Mouse (Mus musculus) cerebral cortex, adult 2 months (tissue): ENCODE measurements around the gene Mtnr1a.

Source experiments
- WGBS: fragments of 180-500 bp; shearing (Covaris S2); methylation state at CpG from one replicate; pipeline ENCODE4 v1.1.7; 2018; 5-methylcytosine and 5-hydroxymethylcytosine counted together

Mtnr1a gene

DNA sequence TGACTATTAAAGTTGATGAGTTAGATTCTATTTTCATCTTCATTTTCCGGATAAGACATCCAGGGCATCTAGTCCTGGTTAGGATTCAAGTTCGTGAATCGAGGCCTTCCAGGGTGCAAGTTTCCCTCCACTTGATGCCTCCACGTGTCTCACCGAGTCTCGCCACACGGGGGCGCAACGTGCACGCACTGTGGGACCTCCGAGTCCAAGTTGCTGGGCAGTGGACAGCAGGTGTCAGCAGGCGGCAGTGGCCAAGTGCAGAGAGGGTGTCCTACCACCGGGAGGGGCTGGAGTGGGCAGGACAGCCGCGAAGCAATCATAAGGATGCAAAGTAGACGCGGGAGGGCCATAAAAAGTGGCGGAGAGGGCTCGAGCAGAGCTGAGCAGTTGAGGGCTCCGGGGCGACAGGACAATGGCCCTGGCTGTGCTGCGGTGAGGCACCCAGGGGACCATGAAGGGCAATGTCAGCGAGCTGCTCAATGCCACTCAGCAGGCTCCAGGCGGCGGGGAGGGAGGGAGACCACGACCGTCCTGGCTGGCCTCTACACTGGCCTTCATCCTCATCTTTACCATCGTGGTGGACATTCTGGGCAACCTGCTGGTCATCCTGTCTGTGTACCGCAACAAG, at the start of gene Mtnr1a:
Gene Mtnr1a, plus strand, starts transcription at position 379 of the 628 bp plus-strand sequence.
- 9% methylated on average over 29 of the region's 29 CpGs for WGBS

DNA sequence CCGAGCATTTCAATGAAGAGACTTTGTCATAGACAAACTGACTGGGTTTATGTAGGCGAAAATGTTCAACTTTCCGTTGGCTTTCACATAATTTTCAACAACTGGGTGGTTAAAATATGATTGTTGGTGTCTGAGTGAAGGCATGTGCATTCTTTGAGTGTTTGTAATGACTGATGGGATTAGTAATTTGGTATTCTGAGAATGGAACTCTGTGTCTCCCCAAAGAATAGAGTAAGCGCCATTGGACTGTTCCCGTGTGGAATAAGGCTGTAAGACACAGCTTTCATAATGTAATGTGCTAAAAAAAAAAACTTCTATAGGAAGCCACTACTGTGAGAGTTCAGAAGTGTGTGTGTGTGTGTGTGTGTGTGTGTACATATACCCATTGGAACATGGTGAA, 49.7 kb upstream of the Mtnr1a start:
- WGBS = 80% methylated on average over 5 of the region's 5 CpGs

DNA sequence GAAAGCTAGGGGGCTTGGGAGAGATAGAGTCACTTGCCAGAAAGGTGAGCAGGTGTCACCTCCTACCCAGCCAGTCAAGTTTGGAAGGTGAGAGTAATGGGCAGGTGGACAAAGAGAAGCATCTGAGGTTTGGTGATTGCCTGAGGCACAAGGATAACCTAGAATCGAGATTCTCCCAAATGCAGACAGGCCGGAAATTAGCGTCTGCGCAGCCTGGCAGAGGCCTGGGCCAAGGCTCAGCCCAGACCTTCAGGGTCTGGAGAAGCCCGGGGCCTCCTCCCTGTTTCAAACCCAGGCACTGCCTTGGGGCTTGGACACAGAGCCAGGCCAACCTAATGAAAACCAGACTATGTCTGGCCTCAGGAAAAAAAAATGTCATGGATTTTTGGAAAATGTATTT, 47.8 kb upstream of the Mtnr1a start:
- 94% methylated on average over 5 of the region's 5 CpGs for WGBS

DNA sequence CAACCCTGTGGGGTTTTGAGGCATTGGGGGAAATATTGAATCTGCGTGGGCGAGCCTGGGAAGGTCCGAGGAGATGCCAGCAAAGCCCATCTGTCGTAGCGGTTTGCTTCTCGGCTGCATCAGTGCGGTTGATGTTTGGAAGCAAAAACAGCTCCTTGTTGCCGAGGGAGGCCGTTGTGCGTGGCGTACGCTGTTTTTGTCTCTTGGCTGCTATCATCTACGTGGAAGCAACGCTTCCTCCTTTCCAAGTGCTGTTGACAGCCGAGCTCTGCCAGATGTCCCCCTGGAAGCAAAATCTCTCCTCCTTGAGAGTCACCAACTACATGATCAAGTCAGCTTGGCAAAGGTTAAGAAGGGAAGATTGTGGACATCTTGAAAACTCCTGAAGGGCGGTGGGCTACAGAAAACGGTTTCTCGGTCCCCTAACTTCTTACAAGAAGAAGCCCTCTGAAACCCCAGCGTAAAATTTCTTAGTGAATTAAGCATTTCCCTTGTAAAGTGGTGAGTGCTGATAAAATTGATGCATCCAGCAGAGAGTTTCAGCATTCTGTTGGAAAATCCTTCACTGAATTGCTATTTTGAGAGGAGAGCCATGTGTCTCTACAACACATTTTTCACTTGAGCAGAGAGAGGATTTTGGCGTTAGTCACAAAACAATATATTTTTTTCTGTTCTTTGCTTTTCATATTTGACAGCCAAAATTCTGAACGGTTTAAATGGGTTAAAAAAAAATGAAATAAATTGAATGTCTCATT, 46.8 kb upstream of the Mtnr1a start:
- WGBS = 47% methylated on average over 21 of the region's 21 CpGs

DNA sequence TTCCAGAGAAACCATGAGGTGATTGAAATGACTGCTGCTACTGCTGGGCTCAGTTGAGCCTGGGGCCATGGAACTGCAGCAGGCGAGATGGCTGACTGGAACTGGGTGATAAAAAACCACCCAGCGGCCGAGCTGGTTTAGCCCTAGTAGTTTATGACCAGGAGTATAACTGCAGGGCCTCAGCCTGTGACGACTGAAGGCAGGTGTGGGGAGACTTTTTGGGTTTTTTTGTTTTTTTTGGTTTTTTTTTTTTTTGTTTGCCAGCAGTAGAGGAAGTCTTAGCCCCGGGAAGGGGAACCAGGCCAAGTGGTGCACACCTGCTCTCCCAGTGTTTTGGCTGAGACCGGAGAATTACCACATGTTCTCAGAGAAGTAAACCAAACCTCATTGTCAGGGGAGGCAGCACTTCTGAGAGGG, 40.8 kb upstream of the Mtnr1a start:
- 73% methylated on average over 6 of the region's 6 CpGs for WGBS

DNA sequence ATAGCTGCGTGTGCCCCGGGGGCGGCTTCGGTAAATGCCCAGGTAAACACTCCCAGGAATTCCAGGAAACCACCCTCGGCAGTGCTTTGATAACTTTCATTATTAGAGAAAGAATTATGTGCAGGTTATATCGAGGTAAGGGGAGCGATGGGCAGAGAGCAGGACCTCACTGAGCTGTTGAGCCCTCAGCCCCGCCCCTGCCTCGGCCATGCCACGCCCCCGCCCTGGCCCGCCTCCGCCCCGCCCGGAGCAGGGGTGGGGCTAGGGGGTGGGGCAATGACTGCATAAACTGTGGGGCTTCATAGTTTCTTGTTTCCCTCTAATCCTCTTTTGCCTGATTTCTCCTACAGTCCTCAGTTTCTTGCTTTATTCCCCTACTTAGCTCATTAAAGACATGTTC, 30.6 kb upstream of the Mtnr1a start:
- WGBS = 88% methylated on average over 15 of the region's 15 CpGs

DNA sequence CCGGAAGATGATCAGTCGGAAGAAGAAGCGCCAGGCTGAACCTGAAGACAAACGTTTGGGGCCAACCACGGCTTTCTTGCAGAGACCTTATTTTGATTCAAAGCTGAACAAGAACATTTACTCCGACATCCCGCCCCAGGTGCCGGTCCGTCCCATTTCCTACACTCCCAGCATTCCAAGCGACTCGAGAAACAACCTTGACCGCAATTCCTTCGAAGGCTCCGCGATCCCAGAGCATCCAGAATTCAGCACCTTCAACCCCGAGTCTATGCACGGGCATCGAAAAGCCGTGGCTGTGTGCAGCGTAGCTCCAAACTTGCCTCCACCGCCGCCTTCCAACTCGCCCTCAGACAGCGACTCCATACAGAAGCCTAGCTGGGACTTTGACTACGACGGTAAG, 24.8 kb upstream of the Mtnr1a start:
- 97% methylated on average over 26 of the region's 26 CpGs for whole genome bisulfite sequencing

DNA sequence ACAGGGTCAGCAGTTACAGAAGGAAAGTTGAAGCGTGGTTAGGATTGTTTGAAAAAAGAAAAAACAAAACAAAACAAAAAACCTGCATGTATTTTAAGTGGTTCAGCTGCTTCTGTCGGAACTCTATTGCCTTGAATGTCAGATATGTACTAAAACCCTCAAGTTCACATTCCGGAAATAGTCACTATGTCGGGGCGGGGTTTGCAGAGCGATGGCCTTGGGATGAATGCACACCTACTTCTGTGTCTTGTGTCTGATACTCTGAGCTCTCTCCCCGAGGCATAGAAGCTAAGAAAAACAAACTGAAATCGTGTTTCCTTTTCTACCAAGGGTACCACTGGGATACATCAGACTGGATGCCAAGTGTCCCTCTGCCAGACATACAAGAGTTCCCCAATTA, 18.5 kb upstream of the Mtnr1a start:
- 82% methylated on average over 8 of the region's 8 CpGs for WGBS

DNA sequence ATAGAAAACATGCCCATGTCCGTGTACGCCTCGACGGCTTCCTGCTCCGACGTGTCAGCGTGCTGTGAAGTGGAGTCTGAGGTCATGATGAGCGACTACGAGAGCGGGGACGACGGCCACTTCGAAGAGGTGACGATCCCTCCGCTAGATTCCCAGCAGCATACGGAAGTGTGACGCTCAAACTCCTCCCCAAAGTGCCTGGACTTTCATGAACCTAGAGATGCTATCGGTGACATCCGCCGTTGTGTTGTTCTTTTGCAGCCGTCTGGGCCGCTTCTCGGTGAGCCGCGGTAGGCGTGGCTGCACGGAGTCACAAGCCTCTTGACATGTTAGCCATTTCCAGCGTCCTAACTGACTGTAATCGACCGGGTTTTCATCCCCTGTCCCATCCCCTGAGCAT, 17.7 kb upstream of the Mtnr1a start:
- 96% methylated on average over 30 of the region's 30 CpGs for WGBS

DNA sequence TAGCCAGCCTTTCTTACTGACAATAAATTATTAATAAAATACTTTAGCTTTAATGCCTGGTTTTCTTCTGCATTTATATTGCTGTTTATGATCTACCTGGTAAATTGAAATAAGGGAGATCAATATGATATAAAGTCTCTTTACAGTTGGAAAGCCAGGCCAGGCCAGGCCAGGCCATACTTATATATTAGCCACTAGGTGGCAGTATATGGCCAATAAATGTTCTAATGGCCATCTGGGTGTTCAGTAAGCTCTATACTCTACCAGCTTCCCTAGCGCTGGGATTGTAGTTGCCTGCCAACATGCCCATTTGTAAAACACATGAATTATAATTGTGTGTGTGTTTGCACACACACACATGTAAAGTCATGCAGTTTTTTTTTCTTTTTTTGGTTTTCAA, 16.7 kb upstream of the Mtnr1a start:
- WGBS = 60% methylated on average over 1 of the region's 1 CpGs

DNA sequence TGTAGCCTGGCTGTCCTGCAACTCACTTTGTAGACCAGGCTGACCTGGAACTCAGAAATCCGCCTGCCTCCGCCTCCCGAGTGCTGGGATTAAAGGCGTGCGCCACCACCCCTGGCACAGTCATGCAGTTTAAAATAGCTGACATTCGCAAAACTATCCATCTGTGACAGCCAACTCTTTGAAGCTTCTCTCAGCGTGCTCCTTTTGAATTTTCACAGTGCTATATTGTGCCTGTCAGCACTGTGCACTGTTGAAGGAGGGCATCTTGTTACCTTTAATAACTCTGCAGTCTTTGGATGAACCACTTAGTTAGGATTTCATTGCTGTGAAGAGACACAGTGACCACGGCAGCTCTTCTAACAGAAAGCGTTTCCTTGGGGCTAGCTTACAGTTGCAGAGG, 16.3 kb upstream of the Mtnr1a start:
- 55% methylated on average over 9 of the region's 9 CpGs for WGBS

DNA sequence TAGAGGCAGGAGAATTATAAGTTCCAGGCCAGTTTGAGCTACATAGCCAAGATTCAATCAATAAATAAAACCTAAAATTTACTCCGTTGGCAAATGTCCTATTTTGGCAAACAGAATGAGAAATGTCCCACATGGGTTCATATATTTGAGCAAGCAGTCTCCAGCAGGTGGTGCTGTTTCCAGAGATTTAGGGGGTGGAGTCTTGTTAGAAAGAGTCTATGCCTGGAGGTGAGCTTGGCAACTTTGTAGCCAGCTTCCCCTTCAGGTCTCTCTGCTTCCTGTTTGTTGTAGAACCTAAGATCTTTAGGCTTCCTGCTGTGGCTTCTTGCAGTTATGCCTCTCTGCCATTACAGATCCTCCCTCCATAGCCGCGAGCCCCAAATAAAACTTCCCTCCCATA, 13.4 kb upstream of the Mtnr1a start:
- 76% methylated on average over 3 of the region's 3 CpGs for WGBS

DNA sequence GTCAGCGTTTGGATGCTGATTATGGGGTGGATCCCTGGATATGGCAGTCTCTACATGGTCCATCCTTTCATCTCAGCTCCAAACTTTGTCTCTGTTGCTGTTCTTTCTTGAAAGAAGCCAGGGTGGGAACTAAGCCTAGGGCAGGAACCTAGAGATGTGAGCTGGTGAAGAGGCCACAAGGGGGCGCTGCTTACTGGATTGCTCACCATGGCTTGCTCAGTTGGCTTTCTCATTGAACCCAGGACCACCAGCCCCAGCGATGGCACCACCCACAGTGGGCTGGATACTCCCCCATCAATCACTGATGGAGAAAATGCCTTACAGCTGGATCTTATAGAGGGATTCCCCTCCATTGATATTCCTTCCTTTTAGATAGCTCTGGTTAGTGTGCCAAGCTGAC, 12.1 kb upstream of the Mtnr1a start:
- WGBS = 36% methylated on average over 3 of the region's 3 CpGs

DNA sequence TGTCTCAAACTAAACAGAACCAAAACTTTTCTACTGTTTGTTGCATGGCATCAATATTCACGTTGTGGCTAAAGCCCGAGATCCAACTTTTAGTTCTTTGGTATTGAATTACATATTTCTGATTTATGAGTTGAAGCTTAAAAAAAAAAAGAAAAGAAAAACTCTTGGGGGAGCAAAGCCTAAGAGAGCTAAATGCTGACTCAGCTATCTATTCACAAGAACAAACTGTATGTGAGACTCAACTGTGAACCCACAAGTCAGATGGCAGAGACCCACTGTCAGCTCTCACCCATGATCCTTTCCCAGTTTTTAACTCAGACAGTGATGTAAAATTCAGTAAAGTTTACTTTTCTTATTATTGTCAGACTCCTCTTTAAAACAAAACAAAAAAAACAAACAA, 8.9 kb upstream of the Mtnr1a start:
- 89% methylated on average over 2 of the region's 2 CpGs for WGBS

DNA sequence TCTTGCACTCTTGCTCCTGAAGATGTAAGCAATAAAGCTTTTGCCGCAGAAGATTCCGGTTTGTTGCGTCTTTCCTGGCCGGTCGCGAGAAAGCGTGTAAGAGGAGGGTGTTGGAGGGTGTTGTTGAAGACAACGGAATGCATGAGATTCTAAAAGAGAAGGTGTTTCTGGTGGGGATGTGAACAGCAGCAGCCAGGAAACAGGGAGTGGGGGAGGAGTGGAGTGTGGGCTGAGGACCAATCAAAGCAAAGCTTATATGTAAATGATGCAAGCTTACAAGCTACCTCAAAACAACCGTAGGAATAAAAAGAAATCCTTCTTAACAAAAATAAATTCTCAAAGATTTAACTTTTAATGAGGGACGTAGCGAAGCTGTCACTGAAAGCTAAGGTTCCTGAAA, 6.6 kb upstream of the Mtnr1a start:
- WGBS = 74% methylated on average over 11 of the region's 11 CpGs

DNA sequence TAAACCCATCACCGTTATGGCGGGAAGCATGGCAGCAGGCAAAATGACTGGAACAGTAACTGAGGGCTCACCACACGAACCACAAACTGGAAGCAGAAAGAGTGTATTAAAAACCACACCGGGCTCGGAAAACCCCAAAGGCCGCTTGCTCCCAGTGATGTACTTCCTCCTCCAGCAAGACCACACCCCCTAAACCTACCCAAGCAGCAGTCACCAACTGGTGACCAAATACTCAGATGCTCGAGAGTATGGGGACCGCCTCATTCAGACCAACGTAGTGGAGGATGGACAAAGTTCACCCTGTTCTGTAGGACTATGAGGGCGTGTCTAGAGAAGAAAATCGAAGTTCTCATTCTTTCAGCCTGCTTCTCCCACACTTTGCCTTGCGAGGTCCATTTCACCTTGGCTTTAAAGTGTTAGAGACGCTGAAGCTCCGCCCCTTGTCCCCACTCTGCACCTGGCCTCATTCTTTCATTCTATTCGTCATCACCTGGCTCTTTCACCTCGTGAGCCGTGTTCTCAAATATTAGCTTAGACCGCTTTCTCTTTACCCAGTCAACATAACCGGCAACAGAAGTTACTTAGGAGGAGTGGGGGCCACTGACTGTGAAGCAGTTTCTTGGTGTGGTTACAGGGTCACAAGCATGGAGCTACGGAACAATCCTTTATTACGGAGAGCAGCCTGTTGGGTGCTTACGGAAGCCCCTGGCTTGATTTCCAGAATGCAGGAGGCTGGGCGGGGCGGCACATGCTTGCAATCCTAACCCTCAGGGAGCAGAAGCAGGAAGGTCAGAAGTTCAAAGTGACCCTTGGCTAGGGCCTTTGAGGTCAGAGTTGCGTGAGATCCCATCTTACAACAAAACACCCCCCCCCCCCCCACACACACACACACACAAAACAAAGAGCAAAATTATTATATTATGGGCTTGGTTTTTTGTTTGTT, 5.7 kb upstream of the Mtnr1a start:
- 85% methylated on average over 25 of the region's 25 CpGs for WGBS

DNA sequence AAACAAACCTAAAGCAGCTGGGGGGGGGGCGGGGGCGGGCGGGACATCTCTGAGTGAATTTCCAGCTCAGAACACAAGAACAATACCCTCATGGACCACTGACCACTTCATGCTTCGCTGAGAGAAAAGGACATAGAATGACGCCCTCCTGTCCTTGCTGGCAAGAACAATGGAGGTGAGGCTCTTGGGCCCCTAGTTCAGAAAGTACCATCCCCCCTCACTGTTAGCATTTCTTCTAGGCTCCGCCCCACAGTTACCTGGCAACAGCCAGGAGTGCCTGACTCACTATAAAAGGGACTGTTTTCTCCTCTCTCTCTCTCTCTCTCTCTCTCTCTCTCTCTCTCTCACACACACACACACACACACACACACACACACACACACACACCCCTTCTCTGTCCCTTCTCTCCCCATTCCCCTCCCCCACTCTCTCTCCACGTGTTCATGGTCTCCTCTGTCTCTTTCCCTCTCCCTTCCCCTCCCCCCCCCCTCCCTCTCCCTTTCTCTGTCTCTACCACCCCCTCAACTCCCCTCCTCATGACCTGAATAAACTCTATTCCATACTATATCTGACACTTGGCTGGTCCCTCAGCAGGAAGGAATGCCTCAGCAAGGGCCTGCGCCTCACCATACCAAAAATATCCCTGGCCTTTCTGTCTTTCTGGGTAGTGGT, 4.6 kb upstream of the Mtnr1a start:
- WGBS = 28% methylated on average over 8 of the region's 8 CpGs

DNA sequence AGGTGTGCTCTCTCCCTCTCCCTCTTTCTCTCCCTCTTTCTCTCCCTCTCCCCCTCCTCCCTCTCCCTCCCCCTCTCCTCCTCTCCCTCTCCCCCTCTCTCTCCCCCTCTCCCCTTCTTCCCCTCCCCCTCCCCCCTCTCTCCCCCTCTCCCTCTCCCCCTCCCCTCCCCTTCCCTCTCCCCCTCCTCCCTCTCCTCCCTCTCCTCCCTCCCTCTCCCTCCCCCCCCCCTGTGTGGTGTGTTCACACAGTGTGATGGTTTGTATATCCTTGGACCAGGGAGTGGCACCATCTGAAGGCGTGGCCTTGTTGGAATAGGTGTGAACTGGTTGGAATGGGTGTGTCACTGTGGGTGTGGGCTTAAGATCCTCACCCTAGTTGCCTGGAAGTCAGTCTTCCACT, 3.5 kb upstream of the Mtnr1a start:
- 91% methylated on average over 1 of the region's 1 CpGs for WGBS

DNA sequence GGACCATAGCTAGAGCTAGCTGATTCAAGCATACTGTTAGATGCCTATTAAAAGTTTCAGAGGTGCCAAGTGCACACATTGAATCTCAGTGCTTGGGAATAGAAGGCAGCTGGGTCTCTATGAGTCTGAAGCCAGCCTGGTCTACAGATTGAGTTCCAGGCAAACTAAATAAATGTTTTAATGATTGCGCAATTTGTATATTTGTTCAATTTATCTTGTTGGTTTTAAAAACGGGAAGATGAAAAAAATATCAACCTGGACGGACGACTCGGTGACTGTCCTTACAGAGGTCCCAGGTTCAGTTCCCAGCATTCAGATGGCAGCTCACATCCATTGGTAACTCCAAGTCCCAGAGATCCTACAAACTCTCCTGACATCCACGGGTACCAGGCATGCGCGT, 2.0 kb downstream of the Mtnr1a start:
- 90% methylated on average over 8 of the region's 8 CpGs for WGBS

DNA sequence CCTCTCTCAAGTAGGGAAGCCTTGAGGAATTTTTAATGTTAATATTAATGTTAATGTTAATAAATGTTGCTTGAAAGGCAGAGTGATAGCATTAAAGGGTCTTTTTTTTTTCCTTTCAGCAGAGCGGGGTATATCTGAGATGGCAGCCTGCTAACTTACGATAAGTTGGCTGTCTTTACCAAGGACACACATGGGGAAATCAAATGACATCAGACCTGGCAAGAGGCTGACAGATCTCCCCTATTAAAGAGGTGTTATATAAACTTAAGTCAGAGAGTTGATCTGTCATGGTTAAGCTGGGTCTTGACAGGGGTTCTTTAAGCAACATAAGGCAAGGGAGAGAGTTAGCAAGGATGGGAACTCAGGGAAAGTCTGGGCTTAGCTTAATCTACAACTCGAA, 11.9 kb downstream of the Mtnr1a start:
- WGBS = 90% methylated on average over 3 of the region's 3 CpGs

DNA sequence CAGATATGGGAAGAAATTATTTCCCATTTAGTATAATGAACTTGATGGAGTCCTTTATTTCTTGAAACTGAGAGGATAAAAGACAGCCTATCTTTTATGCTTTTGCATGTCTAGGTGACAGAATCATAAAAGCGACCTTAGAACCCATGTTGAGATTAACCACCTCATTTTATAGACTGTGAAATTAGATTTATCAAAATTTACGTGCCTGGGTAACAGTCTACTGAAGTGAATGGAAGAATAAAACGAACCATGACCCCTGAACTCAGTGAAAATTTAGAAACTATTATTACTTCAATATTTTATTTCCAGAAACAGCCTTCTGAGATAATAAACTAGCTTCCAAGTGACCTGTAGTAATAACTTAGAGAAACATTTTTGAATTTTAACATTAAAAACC, 24.7 kb downstream of the Mtnr1a start:
- 82% methylated on average over 3 of the region's 3 CpGs for WGBS
